Mouse (Mus musculus): ENCODE data around the gene Sdsl. TPM values are rescaled to one million over a fixed set of nuclear protein-coding genes. Genes with fewer than 3 reads are reported as not detected.

Gene Sdsl
- polyA plus RNA-seq, 1 experiment from 2014 or later = 9.5 TPM

GRCm38 (mm10) chr5:120424039-120424438 lies 48.6 kb downstream of the Sdsl start:
- Histone ChIP-seq H3K36me3 (no peaks in the 10 kb centered on the region), H3K4me1 (replicated peaks) (peaks cover 40% of the 10 kb centered on the region), H3K27ac (peak overlapping the region; percentile 95), H3K9ac (replicated peaks) (peak overlapping the region; percentile 77), H3K27me3 (peaks cover 91% of the 10 kb centered on the region), H3K4me2 (replicated peaks) (peak overlapping the region; percentile 58), H3K9me3 (no peaks in the 10 kb centered on the region), H3K4me3 (replicated peaks) (peak overlapping the region; percentile 62)
- no peak for ATAC-seq
- WGBS = under 1% methylated on average over 19 of the region's 19 CpGs

GRCm38 (mm10) chr5:120420106-120420505 lies 52.5 kb downstream of the Sdsl start:
- ATAC-seq = no peak
- H3K4me2 ChIP-seq (replicated peaks) = no peak overlapping the region
- no peak overlapping the region for H3K9ac ChIP-seq (replicated peaks)
- no peaks in the 10 kb centered on the region for H3K9me3 ChIP-seq
- H3K27me3 ChIP-seq = peaks cover 82% of the 10 kb centered on the region
- H3K36me3 ChIP-seq = no peaks in the 10 kb centered on the region
- no peak overlapping the region for H3K4me3 ChIP-seq (replicated peaks)
- no peak overlapping the region for H3K27ac ChIP-seq
- WGBS = 91% methylated on average over 8 of the region's 8 CpGs
- H3K4me1 ChIP-seq (replicated peaks) = peaks cover 16% of the 10 kb centered on the region

GRCm38 (mm10) chr5:120413436-120413835 lies 59.2 kb downstream of the Sdsl start:
- no peak overlapping the region for H3K9ac ChIP-seq (replicated peaks)
- H3K4me2 ChIP-seq (replicated peaks) = no peak overlapping the region
- no peak for ATAC-seq
- peaks cover 66% of the 10 kb centered on the region for H3K27me3 ChIP-seq
- peaks cover 25% of the 10 kb centered on the region for H3K4me1 ChIP-seq (replicated peaks)
- H3K27ac ChIP-seq = no peak overlapping the region
- no peaks in the 10 kb centered on the region for H3K36me3 ChIP-seq
- H3K4me3 ChIP-seq (replicated peaks) = no peak overlapping the region
- H3K9me3 ChIP-seq = no peaks in the 10 kb centered on the region
- 84% methylated on average over 6 of the region's 6 CpGs for WGBS

DNA sequence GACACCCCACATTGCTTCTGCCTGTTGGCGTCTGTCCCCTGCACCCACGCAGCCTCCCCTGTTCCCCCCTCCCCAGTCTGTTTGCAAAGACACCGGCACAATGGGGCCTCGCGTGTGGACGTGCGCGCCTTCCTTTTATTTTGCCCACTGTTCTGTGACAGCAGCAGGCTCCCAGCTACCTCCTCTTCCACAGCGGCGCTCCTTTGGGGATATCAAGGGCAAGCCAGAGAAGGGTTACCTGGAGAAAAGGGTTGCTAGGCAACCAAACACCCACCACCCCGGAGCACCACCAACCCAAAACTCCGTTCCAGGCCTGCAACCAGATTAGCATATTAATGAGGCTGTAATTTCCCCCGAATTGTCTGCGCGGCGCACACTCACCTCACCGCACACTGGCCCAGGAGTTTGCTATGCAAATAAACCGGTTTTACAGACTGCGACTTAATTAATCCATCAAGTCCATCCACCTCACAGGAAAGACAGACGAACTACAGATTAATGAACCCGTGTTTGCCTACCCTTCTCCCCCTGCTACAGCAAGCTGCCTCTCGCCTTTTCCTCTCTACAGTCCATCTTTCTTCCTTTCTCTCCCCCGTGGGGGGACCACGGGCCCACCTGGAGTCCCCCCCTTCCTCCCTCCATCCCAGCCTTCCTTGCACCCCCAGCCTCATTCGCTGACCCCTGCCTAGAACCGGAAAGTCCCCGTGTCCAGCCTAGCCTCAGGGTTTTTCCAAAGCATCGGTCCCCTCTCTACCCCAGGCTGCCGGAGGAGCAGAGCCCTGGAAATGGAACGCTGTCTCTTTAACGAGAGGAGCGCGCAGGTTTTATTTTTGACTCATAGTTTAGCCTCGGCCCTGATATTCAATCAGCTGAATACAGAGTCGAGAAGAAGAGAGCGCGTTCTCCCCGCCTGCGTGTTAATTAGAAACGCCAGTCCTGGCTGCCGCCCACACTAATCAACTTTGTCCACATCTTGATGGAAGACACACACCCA lies 62.9 kb downstream of the Sdsl start:
- H3K4me3 ChIP-seq (replicated peaks) = peak overlapping the region; percentile 35
- H3K36me3 ChIP-seq = no peaks in the 10 kb centered on the region
- H3K27ac ChIP-seq = peak overlapping the region; percentile 93
- WGBS = under 1% methylated on average over 41 of the region's 41 CpGs
- peaks cover 27% of the 10 kb centered on the region for H3K4me1 ChIP-seq (replicated peaks)
- H3K9ac ChIP-seq (replicated peaks) = peak overlapping the region; percentile 62
- H3K9me3 ChIP-seq = no peaks in the 10 kb centered on the region
- ATAC-seq = peak; percentile 82
- peak overlapping the region; percentile 57 for H3K4me2 ChIP-seq (replicated peaks)
- peaks cover 51% of the 10 kb centered on the region for H3K27me3 ChIP-seq

DNA sequence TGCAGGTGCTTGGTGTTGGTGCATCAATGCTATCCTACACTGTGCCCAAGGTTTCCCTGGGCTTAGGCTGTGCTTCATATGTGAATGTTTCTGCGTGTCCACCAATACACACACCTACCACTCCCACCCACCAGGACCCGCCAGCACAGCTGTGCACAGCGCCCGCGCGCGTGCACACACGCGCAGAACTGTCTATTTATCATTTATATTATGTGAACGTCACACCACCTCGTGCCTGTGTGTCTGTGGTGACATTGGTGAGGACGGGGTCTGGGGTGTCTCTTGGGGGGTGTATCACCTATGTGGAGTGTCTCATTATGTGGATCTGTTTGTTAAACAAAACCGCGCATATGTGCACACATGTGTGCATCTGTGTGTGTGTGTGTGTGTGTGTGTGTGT lies 63.7 kb downstream of the Sdsl start:
- H3K36me3 ChIP-seq = no peaks in the 10 kb centered on the region
- H3K4me1 ChIP-seq (replicated peaks) = peaks cover 27% of the 10 kb centered on the region
- ATAC-seq = peak; percentile 74
- H3K4me3 ChIP-seq (replicated peaks) = peak overlapping the region; percentile 35
- peaks cover 50% of the 10 kb centered on the region for H3K27me3 ChIP-seq
- H3K9me3 ChIP-seq = no peaks in the 10 kb centered on the region
- peak overlapping the region; percentile 57 for H3K4me2 ChIP-seq (replicated peaks)
- peak overlapping the region; percentile 93 for H3K27ac ChIP-seq
- WGBS = 58% methylated on average over 14 of the region's 14 CpGs
- H3K9ac ChIP-seq (replicated peaks) = peak overlapping the region; percentile 62

Other genes starting within 250 kb of the Sdsl start
- 44.6 and 55.0 TPM in 2 replicates for gene Lhx5, start 41.1 kb downstream of the Sdsl start, polyA plus RNA-seq (2015; fragmentation: Nextera tagmentation; extraction: Ambion mirVana)
- gene Sds, start 3.7 kb upstream of the Sdsl start, polyA plus RNA-seq (2015; fragmentation: Nextera tagmentation; extraction: Ambion mirVana) = 0.32 TPM in 1 of 2 replicates, not detected in the other
- gene Plbd2, start 30.8 kb upstream of the Sdsl start, polyA plus RNA-seq (2015; fragmentation: Nextera tagmentation; extraction: Ambion mirVana) = 25.1 and 29.3 TPM in 2 replicates
- gene Slc8b1, start 38.4 kb upstream of the Sdsl start, polyA plus RNA-seq (2015; fragmentation: Nextera tagmentation; extraction: Ambion mirVana) = 2.3 and 2.4 TPM in 2 replicates
- gene Tpcn1, start 115.9 kb upstream of the Sdsl start, polyA plus RNA-seq (2015; fragmentation: Nextera tagmentation; extraction: Ambion mirVana) = 12.6 and 15.6 TPM in 2 replicates
- 1.4 and 2.0 TPM in 2 replicates for gene Iqcd, start 116.2 kb upstream of the Sdsl start, polyA plus RNA-seq (2015; fragmentation: Nextera tagmentation; extraction: Ambion mirVana)
- gene Rita1, start 139.8 kb upstream of the Sdsl start, polyA plus RNA-seq (2015; fragmentation: Nextera tagmentation; extraction: Ambion mirVana) = 23.0 and 23.9 TPM in 2 replicates
- gene Ddx54, start 139.9 kb upstream of the Sdsl start, polyA plus RNA-seq (2015; fragmentation: Nextera tagmentation; extraction: Ambion mirVana) = 43.9 and 44.3 TPM in 2 replicates
- not detected in 2 replicates for gene Cfap73, start 161.4 kb upstream of the Sdsl start, polyA plus RNA-seq (2015; fragmentation: Nextera tagmentation; extraction: Ambion mirVana)
- gene Rasal1, start 176.0 kb upstream of the Sdsl start, polyA plus RNA-seq (2015; fragmentation: Nextera tagmentation; extraction: Ambion mirVana) = 0.15 TPM in 1 of 2 replicates, not detected in the other
- gene Dtx1, start 239.1 kb upstream of the Sdsl start, polyA plus RNA-seq (2015; fragmentation: Nextera tagmentation; extraction: Ambion mirVana) = 25.1 and 34.2 TPM in 2 replicates

Measured in midbrain, embryonic 13.5 days (tissue).